Mouse (Mus musculus) left cerebral cortex, adult 18-20 months (tissue): ENCODE results near the gene Ell. TPM values are rescaled to one million over a fixed set of nuclear protein-coding genes. Genes with fewer than 3 reads are reported as not detected.

ENCODE experiments used
- DNase-seq, 2 experiments: peaks; one replicate each; pipeline ENCODE4 v3.0.0; 2021 to 2022; ENCODE audit warnings: low spot score in 2 of 2, mixed read lengths in 1 of 2
- total RNA-seq, 2 experiments: library from RNA; stranded (reverse); gene quantifications; 2 replicates each; pipeline ENCODE4 v1.2.3; 2021

Gene Ell
- total RNA-seq, 2 experiments from 2014 or later: 19.0 to 21.6 TPM

GRCm38 (mm10) chr8:70610796-70611771, 71.8 kb downstream of the Ell start:
- DNase-seq: peak in 1 of 2 experiments; percentile 75

DNA sequence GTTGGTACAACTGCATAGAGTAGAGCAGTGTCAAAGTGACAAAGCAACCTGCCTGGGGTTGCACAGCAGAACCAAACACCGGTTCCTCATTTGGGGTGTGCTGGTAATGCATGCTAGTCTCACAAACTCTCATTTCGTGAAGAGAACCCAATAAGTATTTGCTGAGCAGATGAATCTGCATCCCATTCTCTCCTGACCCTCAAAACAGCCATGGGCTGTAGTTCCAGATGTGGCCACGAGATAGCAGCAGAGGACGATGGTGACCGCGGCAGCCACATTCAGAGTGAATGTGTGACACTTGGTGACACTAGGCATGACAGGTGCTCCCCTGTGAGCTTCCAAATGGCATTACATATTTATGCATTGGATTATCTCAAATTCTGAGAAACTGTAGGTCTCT, 72.6 kb downstream of the Ell start:
- DNase-seq: peak; percentile 88 to 92

GRCm38 (mm10) chr8:70613763-70614162, 74.5 kb downstream of the Ell start:
- no peak for DNase-seq

GRCm38 (mm10) chr8:70614469-70614868, 75.2 kb downstream of the Ell start:
- DNase-seq: no peak

DNA sequence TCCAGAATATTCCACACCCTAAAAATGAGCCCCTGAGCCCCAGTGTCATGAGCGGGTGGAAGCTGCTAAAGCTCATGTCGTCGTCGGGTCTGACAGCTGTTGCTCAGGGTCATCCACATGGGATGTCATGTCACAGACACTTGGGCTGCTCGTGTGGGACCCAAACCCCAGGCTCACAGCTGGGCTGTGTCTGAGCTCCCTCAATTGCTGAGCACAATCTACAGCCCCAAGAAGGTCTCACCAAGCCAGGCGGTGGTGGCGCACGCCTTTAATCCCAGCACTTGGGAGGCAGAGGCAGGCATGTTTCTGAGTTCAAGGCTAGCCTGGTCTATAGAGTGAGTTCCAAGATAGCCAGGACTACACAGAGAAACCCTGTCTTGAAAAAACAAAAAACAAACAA, 76.0 kb downstream of the Ell start:
- DNase-seq: no peak

DNA sequence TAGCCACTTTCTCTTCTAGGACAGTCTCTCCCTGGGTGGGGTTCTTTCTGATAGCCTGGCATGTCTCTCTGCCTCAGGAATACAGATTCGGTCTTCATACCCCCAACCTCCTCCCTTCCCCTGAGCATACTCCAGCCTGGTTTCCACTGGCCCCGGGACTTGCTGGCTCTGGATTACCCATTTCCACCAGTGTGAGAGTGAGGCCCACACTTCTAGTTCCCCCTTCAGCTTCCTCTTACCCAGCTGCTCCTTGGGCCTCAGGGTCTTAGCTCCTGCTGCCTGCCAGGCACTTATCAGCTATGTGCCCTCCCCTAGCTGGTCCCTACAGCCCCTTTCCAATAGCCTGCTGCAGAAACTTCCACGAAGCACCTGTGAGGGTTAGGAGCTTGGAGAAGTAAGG, 76.6 kb downstream of the Ell start, which contains the start of gene Lrrc25:
Lrrc25 (plus strand) TSS at position 262 of the 400 bp plus-strand sequence.
- DNase-seq: no peak

- no peak for DNase-seq
Observed at GRCm38 (mm10) chr8:70616645-70617044, 77.4 kb downstream of the Ell start.

DNA sequence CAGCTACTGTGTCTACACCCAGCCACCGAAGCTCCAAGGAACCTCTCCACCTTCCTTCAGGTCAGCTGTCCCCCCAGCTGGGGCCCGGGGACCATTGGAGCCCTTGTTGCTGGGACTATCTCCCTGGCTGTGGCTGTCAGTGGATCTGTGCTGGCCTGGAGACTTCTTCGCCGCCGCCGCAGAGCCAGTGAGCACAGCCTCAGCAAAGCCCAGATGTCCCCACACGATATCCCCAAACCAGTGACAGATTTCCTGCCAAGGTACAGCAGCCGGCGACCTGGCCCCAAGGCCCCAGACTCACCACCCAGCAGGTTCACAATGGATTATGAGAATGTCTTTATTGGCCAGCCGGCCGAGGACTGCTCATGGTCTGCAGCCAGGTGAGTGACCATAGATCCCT, 78.7 kb downstream of the Ell start:
- no peak for DNase-seq

DNA sequence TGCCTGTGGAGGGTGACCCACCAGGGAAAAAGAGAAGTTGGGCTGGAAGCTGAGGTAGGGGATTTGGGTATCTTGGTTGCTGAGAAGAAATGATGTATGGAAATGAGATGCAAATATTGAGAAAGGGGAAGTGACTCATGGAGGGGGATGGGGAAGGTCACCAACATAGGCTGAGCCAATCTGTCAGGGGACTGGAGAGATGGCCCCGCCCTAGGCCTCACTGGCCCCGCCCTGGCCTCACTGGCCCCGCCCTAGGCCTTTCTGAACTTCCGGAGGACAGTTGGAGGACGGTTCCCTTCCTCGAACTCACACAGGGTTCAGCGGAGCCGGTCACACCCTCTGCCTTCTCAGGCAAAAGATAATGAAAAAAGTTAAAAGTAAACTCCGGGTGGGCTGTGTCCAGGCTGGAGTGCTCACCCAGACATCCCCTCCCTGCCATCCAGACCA, 79.7 kb downstream of the Ell start:
- DNase-seq: no peak

- no peak for DNase-seq
Observed at GRCm38 (mm10) chr8:70622220-70622619, 83.0 kb downstream of the Ell start.

- no peak for DNase-seq
Observed at GRCm38 (mm10) chr8:70625104-70625503, 85.8 kb downstream of the Ell start.

DNA sequence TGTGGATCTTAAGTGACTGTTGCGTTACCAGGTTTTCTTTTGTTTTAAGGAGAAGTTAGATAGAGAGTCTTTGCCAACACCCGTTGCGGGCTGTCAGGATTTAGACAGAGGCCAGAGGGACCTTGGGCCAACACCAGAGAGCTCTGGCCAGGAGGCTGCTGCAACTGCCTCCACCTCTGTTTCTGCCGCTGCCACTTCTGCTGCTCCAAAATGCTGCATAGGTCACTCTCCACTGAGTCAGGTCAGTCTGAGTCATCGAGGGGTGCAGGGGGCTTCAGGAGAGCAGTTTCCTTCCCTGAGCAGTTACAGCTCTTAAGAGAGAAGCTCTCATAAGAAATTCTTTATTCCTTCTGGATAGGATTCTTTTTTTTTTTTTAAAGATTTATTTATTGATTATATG, 87.8 kb downstream of the Ell start:
- DNase-seq: no peak

DNA sequence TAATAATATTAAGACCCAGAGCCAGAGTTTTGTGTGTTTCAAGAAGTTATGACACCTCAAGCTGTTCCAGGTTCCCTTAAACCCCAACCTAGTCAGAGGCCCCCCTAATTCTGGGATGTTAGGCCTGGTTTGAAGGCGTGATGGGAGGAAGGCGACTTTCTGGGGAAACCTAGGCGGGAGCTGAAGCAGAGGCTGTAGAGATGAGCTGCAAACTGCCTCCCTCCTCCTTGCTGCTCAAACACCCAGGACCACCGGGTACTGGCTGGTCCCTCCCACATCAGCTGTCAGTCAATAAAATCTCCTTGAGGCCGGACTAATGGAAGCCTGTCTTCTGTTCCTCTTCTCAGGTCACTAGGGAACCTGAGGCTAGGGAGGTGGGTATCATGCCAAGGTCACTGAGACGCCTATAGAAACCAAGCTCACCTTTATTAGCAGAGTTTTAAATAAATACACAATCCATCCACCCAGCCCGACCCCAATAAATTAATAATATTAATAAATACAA, 89.8 kb downstream of the Ell start:
- no peak for DNase-seq

DNA sequence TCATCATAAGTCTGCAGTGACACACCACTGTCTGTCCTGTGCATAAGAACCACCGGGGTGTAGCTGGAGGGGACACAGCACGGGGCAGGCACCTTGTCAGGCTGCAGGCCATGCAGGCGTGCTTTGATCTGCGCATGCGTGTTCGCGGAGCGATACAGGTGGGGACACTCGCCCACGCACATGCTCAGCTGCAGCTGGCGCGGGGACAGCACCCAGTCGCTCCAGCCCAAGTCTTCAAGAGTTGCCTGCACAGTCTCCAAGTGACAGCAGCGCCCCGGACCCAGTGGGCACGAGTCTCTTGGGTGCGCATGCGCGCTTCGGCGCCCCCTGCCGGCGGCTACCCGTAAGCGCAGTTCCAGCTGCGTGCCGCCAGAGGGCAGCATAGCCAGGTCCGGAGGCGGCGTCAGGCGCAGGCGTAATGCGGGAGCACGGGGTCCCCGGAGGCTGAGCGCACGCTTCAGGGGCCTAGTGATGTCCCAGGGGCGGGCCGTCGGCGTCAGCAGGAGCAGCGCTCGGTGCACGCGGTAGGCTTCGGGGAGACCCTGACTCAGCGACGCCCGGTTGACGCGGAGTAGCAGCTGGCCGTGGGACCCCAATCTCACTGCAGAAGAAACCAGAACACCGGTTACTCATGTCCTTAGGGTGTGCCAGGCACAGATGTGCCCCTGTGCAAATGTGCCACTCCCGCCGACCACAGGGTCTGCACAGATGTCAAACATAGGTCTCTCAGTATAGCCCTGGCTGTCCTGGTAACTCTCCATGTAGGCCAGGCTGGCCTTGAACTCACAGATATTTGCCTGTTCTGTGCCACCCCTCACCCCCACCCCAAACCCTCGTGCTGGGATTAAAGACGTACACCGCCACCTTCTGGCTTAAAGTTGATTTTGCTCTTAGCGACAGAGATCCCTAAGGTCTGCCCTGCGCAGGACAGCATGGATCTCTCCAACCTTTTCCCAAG, 90.6 kb downstream of the Ell start:
- peak; percentile 82 to 91 for DNase-seq

GRCm38 (mm10) chr8:70630532-70631381, 91.5 kb downstream of the Ell start:
- DNase-seq: no peak

GRCm38 (mm10) chr8:70631436-70631835, 92.2 kb downstream of the Ell start:
- no peak for DNase-seq

GRCm38 (mm10) chr8:70632346-70632892, 93.2 kb downstream of the Ell start, which contains the start of gene Gdf15:
Gene Gdf15, minus strand, starts transcription at chr8:70632456.
- DNase-seq: no peak

DNA sequence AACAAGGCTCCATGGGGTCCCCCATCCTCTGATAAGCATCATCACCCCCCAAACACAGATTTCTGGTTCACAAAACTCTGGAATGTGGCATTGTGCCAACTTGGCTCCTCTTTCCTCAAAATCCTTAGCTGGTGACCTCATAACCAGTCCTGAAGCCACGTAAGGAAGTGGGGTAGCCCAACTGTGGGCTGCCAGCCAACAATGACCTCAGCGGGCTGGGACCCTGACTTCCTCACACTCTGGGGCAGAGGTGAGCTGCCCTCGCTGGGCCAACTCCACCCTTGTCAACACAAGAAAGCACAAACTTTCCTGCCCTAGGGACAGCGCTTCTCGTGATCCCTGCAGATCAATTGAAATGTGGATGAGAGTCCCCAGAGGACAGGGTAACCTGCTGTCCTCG, 94.8 kb downstream of the Ell start:
- DNase-seq: no peak

DNA sequence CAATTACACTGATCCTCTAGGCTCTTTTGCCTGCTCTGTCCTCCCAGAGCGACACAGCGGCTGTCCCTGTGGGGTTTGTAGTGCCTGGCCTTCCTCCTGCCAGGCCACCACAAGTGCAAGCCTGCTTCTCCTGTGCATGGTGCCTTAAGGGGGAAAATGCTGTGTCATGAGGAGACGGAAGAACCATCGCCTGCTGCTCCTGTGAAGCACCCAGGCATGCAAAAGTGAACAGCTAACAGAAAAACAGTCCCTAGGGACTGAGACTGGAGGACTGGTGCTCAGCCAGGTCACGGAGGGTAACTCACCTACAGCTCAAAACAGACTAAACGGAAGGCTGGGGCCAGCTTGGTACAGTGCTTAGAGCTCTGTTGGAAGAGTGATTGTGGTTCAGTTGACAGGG, 96.3 kb downstream of the Ell start:
- no peak for DNase-seq

- no peak for DNase-seq
Observed at GRCm38 (mm10) chr8:70636838-70637237, 97.6 kb downstream of the Ell start.
